Mouse (Mus musculus) MEL-GATA-1-ER (cell line): Measurements from ENCODE around the gene Gm20458.

Source experiments
- DNase-seq: peaks from one replicate; pipeline ENCODE4 v3.0.0-alpha.2; 2012; ENCODE audit warnings: low read depth; ENCODE audit errors: extremely low read depth

The Gm20458 gene

DNA sequence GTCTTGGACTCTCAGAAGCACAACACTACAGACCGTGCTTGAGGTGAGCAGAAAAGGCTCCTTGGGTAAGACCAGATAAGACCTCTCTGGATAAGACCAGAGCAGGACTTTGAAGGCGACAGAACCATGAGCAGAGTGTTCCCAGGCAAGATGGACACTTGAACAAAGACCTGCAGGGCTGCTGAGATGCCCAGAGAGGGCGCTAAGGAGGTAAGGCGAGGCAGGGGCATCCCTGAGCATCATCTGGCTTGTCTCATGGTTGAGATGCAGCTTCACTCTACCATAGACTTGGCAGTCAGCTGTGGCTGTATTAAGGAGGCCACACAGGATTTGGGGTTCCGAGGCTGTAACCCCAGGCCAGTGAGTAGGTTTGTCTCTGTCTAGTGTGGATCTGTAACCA lies 38.5 kb downstream of the Gm20458 start:
- no peak for DNase-seq

DNA sequence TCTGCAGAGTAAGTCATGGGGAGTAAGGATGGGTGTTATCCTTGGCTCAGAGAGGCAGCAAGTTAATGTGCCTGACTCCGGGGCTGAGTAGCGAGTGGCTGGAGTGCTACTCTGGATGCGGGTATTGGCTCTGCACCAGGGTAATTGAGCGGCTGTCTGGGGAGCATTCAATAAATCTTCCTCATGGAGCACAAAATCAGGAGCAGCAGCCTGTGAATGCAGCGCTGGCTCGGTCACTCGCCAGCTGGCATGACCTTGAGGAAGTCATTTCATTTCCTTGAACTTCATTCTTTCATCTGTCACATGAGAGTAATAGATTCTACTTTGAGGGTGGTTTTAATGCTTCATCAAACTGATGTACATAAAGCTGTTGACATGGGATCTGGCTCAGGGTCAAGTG lies 39.7 kb downstream of the Gm20458 start:
- no peak for DNase-seq

DNA sequence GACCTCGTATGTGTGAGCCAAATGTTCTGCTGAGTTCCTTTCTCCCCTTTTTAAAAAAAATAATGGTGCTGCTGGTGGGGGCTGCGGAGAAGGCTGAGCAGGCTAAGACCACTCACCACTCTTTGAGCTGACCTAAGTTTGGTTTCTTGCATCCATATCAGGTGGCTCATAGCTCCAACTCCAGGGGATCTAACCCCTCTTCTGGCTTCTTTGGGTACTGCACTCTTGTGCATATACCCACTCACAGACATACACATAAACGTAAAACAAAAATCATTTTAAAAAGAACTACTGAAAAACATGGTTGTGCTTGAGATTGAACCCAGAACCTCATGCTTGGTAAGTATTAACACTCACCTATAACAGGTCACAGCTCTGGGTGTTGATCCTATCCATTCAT lies 44.2 kb downstream of the Gm20458 start:
- no peak for DNase-seq

DNA sequence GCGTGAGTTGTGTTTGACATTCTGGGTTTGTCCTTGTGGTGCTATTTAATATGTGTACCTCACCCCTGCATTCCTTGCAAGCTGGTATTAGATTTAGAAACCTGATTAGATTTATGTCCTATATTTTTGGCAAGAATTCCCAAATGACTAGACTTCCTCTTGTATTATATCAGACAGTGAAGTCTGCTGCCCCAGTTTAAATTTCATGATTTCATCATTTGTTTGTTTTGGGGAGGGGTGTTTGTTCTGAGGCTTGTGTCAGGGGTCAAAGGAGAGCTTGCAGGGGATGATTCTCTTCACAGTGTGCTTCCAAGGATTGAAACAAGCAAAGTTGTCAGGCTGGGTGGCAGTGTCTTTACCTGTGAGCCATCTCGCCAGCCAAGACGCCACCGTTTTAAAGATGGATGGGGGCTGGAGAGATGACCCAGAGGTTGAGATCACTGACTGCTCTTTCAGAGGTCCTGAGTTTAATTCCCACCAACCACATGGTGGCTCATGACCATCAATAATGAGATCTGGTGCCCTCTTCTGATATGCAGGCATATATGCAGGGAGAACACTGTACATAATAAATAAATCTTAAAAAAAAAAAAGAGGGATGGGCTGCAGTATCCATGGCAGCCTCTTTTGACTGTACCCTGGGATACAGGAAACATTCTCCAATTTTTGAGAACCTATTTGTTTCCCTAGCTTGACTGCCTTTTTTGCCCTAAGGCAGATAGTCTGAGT lies 45.0 kb downstream of the Gm20458 start:
- DNase-seq = no peak

DNA sequence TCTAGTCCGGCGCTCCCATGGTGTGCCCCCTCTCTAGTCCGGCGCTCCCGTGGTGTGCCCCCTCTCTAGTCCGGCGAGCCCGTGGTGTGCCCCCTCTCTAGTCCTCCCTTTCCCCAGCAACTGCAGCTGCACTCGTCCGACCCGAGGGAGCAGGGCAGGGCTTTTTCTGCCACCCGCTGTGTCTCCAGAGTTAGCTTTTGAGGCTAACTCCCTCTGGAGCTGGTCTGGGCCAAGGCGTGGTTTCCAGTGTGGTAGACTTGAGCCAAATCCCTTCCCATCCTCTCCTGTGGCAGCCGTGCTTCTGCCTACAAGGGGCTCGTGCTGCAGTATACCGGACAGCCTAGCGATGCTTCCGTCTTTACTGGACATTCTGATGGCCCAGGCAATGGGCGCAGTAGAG lies 47.0 kb downstream of the Gm20458 start:
- no peak for DNase-seq

DNA sequence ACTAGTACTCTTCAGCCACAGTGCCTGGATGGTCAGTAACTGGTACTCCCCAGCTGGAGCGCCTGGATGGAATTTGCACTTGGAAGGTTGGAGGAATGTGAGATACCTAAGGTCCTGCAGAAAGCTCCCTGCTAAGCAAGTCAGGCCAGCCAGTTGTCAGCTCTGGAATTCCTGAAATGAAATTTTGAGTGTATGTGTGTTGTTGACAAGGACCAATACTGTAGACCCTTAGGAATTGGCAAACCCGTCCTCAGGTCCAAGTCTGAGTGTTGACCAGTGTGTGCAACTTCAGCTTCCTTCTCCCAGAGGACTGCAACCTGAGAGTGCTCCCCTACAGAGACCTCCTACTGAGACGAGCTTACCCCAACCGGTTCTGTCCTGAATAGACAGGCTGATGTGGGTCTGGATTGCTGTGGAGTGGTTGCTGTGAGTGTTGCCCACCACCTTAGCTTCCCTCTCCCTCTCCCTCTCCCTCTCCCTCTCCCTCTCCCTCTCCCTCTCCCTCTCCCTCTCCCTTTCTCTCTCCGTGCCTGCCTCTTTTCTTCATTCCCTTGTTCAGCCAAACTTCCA lies 49.9 kb downstream of the Gm20458 start:
- DNase-seq = no peak

DNA sequence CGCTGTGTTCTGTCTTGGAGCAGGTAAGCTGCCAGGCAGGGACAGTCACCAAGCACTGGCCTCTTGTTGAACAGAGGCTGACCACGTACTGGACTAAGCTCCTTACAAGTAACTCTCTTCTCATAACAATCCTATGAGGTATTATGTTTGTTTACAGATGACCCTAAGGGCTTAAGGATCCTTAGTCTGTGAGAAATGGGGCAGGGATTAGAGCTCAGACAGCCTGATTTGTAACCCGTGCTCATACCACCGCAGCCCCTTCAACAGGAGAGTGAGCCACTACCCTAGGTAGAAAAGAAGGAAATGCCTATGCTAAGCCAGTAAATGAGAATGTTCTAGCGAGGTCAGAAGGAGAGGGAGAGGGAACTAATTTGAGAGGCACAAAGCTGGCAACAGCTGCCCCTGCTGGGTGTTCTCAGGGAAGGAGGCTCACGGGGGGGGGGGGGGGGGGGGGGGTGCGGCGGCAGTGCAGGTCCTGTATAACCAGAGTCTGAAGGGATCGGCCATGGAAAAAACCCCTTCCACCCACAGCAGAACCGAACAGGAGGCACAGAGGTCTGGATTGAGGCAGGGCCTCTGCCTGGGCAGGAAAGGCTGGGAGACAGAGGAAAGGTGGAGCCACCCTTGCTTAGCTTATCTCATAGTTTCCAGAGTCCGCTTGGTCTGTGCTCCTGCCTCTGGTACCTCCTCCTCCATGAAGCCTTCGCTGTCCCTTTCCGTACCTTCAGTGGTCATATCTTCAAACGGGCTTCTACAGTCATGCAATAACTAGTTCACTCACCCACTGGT lies 51.5 kb downstream of the Gm20458 start:
- DNase-seq = no peak

DNA sequence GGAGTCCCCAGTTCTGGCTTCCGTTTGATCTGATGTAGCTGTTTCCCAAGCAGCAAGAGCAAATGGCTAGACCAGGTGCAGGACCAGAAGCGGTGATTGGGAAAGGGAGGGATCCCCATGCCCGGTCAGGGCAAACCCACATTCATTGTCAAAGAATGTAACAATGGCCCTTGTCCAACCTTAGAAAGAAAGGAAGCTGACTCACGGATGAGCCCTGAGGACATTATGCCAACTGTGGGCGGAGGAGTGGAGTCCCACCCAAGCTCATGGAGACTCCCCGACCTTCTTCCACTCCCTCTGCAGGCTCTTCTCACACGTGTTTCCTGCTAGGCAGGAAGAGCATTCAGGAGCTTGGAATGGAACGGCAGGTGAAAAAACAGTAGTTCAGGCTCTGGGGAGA lies 52.6 kb downstream of the Gm20458 start:
- DNase-seq = no peak

DNA sequence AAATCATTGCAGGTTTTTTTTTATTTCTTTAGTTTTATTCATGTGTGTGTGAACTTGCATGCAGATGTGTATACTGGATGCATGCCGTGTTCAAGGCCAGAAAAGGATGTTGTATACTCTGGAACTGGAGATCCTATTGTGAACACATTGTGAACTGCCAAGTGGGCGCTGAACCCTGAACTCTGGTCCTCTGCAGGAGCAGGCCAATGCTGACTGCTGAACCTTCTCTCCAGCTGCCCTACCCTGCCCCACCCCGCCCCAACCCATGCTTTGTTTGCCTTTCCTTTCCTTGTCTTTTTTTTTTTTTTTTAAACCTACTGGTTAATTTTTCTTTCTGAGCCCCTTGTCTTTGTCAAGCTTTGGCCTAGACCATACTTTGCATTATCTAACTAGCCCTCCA lies 54.1 kb downstream of the Gm20458 start:
- DNase-seq = no peak

DNA sequence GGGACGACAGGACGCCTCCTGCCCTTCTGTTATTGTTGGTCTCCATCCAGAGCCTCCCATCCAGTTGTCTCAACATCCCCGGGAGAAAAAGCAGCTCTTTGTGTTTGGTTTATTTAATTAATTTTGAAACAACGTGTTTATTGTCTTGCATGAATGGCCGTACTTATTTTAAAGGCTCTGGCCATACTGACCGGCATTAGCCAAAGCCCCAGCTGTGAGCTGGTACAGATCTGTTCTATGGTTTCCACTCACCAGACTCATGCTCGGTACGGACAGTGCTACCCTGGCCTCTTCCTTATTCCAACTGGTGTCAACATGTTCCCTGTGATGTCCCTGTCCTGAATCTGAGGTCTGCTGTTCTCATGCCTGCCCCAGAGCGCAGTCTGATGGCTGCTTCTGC lies 55.1 kb downstream of the Gm20458 start:
- DNase-seq = no peak

DNA sequence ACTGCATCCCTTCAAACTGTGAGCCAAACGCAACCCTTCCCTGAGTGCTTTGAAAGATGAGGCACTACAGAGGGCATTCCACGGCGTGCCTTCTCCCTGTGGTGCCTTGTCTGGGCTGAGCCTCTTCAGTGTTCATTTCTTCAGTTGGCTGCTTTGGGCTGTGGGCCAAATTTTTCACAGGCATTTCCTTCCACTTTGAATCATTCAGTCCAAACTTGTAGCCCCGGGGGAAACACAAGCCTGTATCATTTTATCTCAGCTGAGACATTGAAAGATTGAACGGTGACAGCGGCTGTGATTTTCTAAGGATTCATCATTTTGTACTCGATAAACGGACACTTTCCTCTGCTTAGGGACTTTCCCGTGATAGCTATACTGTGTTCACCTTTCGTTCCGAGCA lies 55.8 kb downstream of the Gm20458 start:
- DNase-seq = no peak

DNA sequence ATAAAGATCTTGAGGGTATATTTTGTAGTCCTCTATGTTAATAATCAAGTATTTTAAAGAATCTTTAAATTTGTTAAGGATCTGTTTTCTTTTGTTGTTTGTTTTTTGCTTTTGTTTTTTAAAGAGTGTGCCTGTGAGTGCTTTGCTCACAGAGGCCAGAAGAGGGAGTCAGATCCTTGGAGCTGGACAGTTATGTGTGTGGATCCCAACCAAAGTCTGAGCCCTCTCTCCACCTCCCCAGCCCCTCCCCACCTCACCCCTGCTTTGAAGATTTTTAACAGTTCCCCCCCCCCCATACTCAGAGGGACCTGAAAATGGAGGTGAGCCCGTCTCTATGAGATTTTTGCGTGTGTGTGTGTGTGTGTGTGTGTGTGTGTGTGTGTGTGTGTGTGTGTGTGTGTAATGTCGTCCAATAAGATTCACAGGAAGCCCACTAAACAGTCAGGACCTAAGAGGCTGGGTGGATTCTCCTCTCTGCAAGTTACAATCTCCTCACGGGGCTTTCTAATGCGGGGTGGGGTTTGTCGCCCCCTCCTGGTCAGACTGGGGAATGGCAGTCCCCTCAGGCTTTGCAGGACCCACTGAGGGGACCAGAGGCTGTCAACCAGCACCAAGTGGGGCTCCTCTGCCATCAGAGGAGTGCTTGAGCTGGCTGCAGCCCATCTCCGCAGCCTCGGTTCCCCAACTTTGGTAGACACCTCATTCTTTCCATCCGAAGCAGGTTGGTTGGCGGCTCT lies 56.9 kb downstream of the Gm20458 start:
- DNase-seq = no peak

DNA sequence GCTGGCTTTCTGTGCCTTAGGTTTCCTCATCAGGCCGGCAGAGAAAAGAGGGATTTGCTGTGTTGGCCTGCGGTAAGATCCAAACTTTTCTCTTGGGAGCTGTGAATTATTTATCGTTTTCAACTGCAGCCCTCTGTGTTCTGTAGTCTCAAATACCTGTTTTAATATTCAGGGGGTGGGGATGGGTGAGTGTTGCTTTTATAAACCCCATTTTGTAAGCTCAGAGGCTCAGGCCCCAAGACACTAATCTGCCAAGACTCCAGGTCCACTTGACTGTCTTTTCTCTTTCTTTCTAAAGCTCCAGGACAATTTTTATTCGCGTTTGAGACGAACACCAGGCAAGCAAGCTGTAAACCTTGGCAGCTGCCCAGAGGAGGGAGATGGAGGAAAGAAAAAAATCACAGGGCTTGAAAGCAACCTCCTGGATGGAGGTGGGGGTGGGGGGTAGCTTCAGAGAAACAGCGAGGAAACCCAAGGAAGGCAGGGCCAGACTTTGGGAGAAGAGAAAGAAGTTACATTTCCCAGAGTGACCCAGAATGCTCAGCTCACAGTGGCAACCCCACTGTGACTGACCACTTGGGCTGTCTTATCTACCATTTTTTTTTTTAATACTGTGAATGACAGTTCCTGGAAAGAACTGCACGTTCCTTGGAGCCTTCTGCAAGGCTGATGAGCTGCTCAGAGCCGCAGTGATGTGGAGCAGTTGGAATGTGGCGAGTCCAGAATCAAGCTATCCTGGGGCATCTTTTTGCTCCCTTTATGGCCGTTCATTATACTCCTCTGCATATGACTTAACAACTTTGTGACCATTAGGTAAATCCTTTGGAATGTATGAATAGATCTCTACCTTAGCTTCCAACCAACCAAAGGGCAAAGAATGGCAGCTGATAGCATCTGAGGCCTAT lies 57.8 kb downstream of the Gm20458 start:
- DNase-seq = no peak

DNA sequence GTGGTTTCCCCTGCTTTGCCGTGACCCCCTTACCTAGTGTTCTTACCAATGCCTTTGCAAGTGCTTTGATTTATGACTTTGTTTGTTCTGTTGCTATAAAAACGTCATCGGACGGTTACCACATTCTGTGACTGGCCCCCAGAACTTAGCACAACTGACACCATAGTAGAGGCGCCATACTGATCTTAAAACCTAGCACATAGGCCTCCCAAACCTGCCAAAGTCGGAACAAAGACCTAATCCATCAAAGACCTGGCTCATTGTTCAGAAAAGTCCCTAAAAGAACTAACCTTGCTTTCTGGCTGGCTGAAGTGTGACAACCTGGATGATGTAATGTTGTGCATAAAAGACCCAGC lies 58.4 kb downstream of the Gm20458 start:
- DNase-seq = no peak

DNA sequence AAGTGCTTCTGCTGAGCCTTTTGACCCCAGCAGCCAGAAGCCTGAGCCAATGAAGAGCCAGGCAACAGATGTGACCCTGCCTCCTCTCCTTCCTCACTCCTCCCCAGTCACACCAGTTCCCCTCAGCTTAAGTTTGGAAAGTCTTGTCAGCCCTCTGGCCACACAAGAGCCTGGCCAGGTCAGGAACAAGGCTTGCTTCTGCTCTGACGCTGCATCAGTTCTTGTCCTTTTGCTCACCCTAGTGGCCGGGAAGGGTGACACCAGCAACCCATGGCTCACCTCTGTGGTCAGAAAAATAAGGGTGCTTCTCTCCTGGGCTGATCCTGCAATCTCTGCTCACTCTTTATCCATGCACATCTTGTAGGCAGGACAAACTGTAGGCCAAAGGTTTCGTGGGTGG lies 60.0 kb downstream of the Gm20458 start:
- no peak for DNase-seq

DNA sequence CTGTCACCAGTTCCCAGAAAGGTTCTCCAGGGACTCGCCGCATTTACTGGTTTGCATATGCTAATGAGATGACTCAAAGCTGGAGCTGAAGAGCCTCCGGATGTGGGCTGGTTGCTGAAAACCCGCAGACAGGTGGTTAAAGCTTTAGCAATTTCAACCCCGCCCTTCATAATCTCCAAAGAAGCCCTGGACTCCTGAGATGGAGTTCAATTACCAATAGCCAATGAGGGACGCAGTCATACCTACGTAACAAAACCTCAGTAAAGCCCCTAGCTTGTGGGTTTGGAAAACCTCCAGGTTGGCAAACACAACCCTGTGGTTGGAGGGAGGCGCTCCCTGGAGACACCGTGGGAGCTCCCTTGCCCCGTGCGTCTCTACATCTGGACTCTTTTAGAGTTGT lies 61.1 kb downstream of the Gm20458 start:
- peak; percentile 91 for DNase-seq

DNA sequence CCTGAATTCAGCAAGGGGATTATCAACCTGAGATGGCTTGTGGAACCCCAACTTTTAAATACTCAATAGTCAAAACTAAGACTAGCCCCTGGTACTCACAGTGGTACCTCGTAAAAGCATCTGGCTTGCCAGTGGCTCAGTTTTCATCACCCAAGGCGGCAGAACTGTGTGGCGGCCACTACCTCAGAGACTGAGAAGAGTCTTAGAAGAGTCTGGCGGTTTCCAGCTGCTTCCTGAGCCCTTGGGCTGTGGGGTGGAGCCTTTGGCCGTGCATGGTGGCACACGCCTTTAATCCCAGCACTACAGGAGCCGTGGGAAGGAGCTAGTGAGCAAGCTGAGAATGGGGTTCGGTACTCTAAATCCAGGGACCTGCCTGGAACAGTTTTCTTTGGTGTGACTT lies 61.5 kb downstream of the Gm20458 start:
- peak; percentile 22 for DNase-seq

DNA sequence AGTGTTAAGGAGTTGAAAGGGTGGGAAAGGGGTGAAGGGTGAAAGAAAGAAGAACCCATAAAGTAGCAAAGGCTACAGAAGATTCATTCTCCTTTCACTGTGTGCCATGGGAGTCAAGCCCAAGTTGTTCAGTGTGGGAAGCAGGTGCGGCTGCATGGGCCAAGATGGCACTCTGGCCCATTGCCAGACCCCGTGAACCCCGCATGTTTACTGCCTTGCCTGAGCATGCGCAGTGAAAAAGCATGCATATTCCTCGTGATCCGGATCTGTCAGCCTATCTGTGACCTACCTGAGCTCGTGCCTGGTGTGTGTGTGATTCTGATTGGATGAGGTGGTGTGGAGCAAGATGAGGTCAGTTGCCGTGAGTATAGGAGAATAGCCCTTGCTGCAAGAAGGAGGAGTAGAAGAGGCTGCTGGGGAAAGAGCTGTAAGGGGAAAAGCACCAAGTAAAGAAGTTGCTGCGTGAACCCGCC lies 62.6 kb downstream of the Gm20458 start:
- peak; percentile 84 for DNase-seq

DNA sequence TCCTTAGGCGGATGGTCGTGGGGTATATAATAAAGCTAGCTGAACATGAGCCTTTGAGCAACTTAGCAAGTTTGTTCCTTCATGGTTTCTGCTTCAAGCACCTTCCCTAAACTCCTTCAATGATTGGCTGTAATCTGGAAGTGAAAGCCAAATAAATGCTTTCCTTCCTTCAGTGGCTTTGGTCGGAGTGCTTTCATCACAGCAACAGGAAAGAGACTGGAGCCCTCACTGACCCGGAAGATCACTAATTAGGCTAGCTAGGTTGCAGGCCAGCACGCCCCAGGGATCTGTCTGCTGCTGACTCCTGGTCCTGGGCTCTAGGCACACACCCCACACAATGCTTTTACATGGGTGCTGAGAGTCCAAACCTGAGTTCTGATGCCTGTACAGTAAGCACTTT lies 67.8 kb downstream of the Gm20458 start:
- no peak for DNase-seq

DNA sequence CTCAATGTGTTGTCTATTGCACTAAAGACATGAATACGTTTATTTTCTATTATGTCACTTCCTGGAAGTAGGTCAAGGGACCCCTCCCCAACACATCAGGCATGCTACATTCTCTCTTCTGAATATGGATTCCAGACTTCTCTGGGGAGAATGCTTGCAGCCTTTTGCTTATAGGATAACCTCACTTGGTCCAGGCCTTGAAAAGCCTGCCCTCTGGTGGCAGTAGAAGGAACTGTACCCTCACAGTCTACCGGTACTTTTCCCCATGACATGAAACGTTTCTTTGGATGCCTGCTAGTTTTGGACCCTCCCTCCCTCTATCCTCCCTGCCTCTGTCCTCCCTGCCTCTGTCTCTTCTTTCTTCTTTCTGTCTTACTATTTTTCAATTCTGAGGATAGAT lies 70.4 kb downstream of the Gm20458 start:
- peak; percentile 41 for DNase-seq

DNA sequence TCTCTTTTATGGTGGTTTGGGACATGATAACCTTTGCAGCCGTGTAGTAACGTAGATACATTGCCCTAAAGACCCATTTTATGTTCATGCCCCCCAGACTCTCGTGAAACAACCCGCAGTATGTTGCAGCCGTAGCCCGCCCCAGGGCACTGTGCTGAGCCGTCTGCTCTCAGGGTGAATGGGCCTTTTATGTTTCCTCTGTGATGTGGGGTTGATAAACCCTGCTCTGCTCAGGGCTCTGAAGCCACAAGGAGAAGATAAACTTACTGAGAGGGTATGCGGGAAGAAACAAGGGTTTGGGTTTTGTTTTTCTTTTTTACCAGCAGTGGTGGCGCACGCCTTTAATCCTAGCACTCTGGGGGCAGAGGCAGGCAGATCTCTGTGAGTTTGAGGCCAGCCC lies 73.5 kb downstream of the Gm20458 start:
- DNase-seq = no peak
